Mouse (Mus musculus) kidney, postnatal 25 days (tissue): Measurements from ENCODE around the gene Ythdf2.

Source experiments
- DNase-seq, 2 experiments: peaks; one replicate each; pipeline ENCODE4 v3.0.0; 2021; ENCODE audit warnings: mixed read lengths in 2 of 2

Gene Ythdf2

GRCm38 (mm10) chr4:132146201-132146600 lies 65.9 kb downstream of the Ythdf2 start:
- DNase-seq, result no peak

- DNase-seq, result no peak
These were observed 67.0 kb downstream of the Ythdf2 start for GRCm38 (mm10) chr4:132145092-132145491.

GRCm38 (mm10) chr4:132144080-132144841 lies 67.8 kb downstream of the Ythdf2 start, which contains the start of gene Oprd1:
Oprd1 (minus strand) TSS chr4:132144486.
- DNase-seq, result no peak

- no peak for DNase-seq
These were observed 73.5 kb downstream of the Ythdf2 start for GRCm38 (mm10) chr4:132138640-132139039.

GRCm38 (mm10) chr4:132137013-132137412 lies 75.1 kb downstream of the Ythdf2 start:
- DNase-seq, result no peak
